Mouse (Mus musculus) layer of hippocampus, adult 8-10 months (tissue): Measurements from ENCODE around the gene Tmem45a. TPM values are rescaled to one million over a fixed set of nuclear protein-coding genes. Genes with fewer than 3 reads are reported as not detected.
"Not testable (repeated sequence)": the region's sequence is repeated elsewhere in the genome, so short reads cannot be mapped to it uniquely, and the experiment has no call there.

Source experiments
- DNase-seq, 2 experiments: peaks; one replicate each; pipeline ENCODE4 v3.0.0; 2022; ENCODE audit warnings: low spot score in 2 of 2
- total RNA-seq, 4 experiments: library from RNA; stranded (reverse); gene quantifications; 2 replicates each; pipeline ENCODE4 v1.2.4; 2022

The Tmem45a gene
- 1 to 10 TPM in 2 of 4 experiments, under 1 TPM in 2; 0.47 to 1.1 (median 0.80) TPM for total RNA-seq

DNA sequence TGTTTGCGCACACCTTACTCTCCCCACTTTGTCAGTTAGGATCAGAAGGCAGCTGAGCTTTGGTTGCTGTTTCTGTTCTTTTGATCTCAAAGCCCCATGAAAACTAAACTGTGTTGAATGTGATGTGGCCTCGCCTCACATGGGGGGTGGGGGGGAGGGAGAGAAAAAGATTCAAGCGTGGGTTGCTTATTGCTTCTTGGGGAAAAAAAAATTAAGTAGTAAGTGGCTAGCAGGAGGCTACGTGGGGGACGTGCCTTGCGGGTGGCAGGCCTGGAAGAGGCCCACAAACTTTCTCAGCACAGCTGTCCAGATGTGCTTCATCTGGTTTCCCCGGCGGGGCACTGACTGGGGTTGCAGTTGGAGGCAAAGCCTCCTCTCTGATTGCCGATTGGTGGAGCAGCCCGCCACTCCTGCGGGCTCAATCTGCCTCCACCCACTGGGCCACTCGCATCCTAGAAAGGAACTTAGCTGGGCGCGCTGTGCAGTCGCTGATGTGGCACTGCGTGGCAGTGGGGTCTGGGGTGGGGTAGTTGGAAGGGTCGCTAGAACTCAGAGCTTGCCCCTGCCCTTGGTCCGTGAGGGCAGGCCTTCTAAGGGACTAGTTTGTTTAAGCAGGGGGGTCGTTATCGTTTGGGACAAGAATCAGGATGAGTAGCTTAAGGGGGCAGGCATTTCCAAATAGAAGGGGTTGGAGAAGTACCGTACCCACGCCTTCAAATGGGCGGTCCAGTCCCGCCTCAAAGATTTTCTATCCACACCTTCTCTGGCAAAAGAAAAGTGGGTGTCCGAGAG lies at the start of gene Tmem45a:
TSS of gene Tmem45a (minus strand) at position 343 of the 792 bp plus-strand sequence.
- DNase-seq: peak; percentile 51 to 59

GRCm38 (mm10) chr16:56928023-56928422 lies 42.1 kb upstream of the Tmem45a start, which contains the start of gene Lnp1:
Lnp1 (minus strand) TSS chr16:56928061.
- peak; percentile 6 to 11 for DNase-seq

- peak in 1 of 2 experiments; percentile 12 for DNase-seq
These were observed 34.2 kb upstream of the Tmem45a start for GRCm38 (mm10) chr16:56920102-56920657.

DNA sequence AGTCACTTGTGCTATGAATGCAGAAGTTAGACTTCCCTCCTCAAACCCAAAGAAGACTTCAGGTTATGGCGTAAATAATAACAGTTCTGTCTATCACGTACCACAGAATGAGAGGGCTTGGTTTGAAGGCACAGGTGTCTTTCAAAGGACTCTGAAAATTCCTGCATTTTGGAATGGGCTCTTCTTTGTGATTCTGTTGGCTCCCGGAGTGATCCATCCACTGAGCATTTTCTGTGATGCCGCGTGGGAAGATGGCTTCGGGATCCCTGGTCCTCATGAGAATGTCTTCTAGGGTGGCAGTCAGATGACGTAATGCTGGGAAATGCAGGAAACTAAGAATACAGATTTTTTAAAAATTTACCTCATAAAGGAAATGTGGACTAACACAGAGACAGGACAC lies 31.3 kb upstream of the Tmem45a start:
- DNase-seq: no peak

GRCm38 (mm10) chr16:56908986-56909385 lies 23.0 kb upstream of the Tmem45a start:
- DNase-seq: no peak

DNA sequence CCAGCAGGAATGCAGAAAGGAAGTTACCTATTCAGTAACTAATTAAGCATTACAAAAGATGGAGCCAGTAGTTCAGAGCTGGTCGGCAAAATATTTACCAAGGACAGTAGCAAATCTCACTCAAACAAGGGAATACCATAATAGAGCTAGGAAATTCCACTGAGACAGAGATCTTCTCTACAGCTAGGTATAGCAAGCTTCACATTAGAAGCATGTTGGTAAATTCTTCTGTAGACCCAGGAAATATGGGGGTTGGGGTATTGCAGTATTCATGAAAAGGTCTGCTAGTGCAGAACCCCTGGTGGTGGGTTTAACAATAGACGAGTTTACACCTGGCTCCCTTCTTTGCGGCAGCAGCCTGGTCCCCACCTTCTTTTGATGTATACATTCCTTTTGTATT lies 16.2 kb upstream of the Tmem45a start:
- DNase-seq: not testable (repeated sequence)

- no peak for DNase-seq
These were observed 5.6 kb upstream of the Tmem45a start for GRCm38 (mm10) chr16:56891583-56891982.

DNA sequence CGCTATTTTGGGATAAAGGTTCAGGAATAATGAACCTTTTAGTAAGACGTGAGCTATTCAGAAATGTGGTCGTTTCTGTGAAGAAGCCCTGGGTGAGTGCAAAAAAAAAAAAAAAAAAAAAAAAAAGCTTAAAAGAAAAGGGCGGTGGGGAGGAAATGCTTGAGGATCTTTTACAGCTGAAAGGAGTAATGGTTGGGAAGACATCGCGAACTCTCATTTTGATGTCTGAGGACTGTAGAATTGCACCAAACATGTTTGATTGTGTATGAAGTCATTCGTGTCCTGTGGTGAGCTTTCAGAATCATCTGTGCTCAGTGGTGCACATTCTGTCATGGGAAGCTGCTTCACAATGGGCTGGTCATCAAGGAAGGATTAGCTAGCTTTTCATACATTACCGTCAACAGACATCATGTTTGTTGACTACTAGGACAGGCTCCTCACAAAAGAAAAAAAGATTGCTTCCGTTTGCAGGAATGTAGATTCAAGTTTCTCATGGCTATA lies 700 bp upstream of the Tmem45a start:
- no peak for DNase-seq

DNA sequence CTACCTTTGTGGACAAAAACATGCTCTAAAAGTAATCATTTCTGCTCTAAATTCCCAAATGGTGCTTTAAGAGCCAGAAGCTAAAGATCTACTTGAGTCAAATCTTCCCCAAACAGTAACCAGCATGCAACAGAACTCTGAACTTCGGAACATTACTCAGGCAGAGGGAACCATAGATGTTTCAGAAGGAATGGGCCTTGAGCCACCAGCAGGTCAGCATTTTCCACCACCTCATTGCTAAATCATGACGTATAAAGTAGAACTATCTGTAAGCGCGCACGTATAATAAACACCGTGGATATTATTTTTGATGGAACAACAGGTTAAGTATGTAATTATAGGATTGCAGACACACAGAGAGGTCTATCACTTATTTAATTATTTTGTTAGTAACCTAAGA lies 1.2 kb downstream of the Tmem45a start:
- no peak for DNase-seq

- DNase-seq: no peak
These were observed 12.6 kb downstream of the Tmem45a start for GRCm38 (mm10) chr16:56873410-56873809.

DNA sequence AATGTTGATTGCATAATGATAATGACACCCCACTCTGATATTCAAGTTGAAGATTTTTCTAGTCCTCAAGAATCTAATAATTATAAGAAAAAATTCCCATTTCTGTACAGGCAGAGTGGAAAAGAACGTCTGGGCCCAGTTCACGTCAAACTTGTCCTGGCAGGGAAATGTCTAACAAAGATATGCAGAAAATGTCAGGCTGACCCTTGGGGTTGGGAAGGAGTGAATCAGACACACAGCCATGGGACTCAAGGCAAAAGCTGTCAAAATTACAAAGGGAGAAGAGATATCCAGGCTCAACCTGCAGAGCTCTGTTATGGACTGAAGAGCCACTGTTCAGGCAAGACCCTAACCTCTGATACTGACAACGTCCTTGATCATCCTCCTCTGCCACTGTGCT lies 15.5 kb downstream of the Tmem45a start:
- DNase-seq: no peak

GRCm38 (mm10) chr16:56868361-56868760 lies 17.6 kb downstream of the Tmem45a start:
- no peak for DNase-seq

GRCm38 (mm10) chr16:56867591-56867990 lies 18.4 kb downstream of the Tmem45a start:
- DNase-seq: peak; percentile 3 to 12

DNA sequence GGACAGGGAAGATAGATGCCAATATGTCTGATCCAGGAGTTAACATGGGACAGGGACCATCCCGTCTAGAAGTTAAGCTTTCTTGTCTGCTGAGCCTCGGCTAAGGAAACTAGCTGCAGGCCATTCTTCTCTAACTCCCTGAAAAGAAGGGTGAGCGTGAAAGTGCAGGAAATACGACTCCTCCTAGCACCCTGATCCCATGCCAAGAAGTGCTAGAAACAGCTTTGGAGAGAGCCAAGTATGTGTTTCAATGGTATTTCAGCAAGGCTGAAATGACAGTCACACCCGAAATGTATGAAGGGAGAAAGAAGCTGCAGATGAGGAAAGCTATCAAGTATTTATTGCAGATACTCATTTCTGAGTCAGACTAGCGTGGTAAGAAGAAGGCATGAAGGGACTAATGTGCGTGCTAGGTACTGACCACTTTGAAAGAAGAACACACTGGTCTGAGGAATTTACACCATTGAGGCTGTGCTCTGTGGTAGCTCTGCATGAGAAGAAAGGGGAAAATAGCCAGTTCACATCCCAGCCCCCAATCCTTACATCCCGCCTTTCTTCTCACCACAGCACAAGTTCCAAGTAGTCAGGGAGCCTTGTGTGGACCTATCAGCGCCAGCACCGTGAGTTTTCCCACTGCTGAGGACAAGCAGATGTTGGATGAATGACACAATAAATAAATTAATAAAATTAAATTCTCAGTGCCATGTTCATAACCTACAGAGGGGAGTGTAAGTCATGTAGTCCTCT lies 33.0 kb downstream of the Tmem45a start:
- no peak for DNase-seq

DNA sequence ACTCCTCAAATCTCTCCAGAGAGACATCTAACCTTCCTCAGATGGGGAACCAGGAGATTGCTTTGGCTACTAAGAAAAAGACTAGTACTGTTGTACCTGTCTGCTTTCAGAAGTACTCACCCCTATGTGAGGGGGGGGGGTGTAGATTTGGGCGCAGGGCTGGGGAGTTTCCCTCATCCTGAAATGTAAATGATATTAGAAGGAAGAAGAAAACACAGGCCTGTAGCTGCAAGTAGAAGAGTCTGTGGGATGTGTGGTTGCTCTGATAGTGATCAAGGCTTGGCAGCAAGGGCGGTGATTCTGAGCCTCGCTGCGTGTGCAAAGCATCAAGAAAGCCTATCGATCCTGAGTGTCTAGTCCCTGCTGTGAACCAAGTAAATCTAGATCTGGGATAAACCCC lies 43.0 kb downstream of the Tmem45a start:
- no peak for DNase-seq

GRCm38 (mm10) chr16:56833312-56833711 lies 52.7 kb downstream of the Tmem45a start:
- no peak for DNase-seq

- no peak for DNase-seq
These were observed 54.0 kb downstream of the Tmem45a start for GRCm38 (mm10) chr16:56831986-56832385.

- DNase-seq: no peak
These were observed 84.4 kb downstream of the Tmem45a start for GRCm38 (mm10) chr16:56801370-56802109.

DNA sequence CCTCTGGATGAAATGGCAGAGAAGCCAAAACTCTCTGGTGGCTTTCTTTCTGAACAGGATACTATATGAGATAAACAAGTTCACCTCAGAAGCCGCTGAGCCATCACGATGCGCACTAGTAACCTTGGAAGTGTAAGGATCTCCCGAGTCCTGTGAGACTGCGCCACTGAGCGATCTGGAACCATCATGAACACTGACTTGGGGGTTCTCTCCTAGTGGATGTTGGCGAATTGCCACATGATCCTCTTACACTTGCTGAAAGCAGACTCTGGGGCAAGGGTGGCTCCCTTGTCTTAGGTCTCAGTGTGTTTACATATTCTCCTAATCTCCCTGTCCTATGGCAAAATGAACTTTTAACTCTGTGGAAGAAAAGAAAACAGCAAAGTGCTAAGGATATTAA lies 85.0 kb downstream of the Tmem45a start:
- DNase-seq: no peak

- no peak for DNase-seq
These were observed 85.5 kb downstream of the Tmem45a start for GRCm38 (mm10) chr16:56800469-56800868.

DNA sequence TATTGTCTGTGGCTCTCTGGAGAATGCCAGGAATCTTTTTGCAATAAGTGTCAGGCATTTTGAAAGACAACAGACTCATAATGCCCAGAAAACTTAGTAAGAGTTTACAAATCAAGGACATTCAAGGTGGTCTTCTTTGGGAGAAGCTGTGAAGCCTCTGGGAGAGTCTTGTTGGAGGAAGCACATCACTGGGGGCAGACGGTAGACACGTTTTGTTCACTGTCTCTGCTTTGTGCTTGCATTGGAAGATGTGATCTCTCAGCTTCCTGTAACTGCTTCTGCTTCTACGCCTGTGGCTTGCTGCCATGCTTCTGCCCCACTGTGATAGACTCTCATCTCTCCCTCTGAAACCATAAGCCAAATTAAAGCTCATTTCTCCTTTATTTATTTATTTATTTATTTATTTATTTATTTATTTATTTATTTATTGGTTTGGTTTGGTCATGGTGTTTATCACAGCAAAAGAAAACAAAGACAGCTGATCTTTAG lies 86.4 kb downstream of the Tmem45a start:
- no peak for DNase-seq
